Mouse (Mus musculus) left cerebral cortex, adult 8-10 months (tissue): ENCODE data around the gene Grik1. TPM values are rescaled to one million over a fixed set of nuclear protein-coding genes. Genes with fewer than 3 reads are reported as not detected.

Source experiments
- DNase-seq, 2 experiments: peaks; one replicate each; pipeline ENCODE4 v3.0.0; 2022; ENCODE audit warnings: low spot score in 2 of 2
- total RNA-seq, 4 experiments: library from RNA; stranded (reverse); gene quantifications; 2 replicates each; pipeline ENCODE4 v1.2.4; 2022

Grik1 gene
- total RNA-seq, 4 experiments from 2014 or later: 17.6 to 19.4 (median 19.0) TPM

DNA sequence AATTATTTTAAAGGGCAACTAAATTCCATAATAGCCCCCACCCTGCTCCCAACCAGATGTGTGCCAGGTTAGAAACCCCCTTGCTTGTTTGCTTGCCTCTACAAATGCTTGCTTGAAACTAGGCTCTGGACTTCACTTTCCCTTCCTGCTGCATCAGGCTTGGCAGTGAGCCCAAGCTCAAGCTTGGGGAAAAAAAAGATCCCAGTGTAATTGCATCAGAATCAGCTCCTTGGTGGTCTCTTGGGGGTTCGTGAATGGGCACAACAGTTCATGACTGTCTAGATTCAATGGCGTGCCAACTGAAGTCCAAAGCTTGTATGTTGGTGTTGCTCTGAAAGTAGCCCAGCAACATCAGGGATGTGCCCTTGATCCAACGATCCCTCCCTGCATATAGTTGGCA, 320.1 kb downstream of the Grik1 start:
- DNase-seq: no peak

DNA sequence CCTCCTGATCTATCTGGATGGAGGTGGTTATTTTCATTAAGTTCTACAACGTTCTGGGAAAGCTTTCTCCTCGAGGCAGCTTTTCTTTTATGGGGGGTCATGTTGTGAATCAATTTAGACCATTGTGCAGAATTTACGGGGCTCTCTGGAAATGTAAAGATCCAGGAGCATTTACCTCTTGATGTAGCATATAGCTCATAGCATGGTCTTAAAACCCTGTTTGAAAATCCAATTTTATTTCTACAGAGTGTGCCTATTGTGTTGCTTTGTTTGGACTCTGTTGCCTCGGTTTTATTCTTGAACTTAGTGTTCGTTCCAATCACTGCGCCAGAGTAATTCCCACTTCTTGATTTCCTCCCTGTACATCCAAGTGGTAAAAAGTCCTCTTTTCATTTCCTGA, 328.6 kb downstream of the Grik1 start:
- DNase-seq: no peak

DNA sequence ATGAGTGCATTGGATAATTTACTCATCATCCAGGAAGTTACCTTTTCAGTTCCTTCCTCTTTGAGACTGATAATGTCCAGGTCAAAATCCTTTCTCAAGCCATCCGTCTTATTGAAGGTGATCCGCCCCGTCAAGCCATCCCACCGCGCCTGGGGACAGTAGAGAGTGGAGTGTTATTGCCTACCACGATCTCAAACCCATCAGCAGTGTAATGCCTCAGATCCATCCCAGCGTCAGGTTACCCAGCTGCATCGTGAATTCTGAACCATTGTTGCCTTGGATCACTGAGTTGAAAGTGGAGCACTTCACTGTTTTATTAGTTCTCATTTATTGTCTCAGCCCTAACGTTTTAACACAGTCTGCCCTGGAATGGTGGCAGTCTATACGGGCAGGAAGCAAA, 332.6 kb downstream of the Grik1 start:
- no peak for DNase-seq

DNA sequence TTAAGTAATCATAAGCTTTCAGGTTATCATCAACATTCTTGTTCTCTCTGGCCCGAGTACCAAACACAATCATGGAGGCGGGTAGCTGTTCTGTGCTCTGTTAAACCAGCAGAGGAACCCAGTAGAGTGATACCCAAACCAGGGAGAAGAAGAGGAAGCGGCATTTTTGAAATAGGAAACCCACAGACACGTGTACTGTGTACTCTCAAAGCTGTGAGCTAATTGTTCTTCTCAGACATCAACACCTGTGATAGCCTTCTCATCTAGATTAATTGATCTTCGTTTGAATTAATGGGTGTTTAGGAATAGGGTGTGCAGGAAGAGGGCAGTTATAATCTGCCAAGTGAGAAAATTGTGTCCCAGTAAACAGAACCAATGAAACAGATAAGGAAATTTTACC, 333.9 kb downstream of the Grik1 start:
- no peak for DNase-seq

DNA sequence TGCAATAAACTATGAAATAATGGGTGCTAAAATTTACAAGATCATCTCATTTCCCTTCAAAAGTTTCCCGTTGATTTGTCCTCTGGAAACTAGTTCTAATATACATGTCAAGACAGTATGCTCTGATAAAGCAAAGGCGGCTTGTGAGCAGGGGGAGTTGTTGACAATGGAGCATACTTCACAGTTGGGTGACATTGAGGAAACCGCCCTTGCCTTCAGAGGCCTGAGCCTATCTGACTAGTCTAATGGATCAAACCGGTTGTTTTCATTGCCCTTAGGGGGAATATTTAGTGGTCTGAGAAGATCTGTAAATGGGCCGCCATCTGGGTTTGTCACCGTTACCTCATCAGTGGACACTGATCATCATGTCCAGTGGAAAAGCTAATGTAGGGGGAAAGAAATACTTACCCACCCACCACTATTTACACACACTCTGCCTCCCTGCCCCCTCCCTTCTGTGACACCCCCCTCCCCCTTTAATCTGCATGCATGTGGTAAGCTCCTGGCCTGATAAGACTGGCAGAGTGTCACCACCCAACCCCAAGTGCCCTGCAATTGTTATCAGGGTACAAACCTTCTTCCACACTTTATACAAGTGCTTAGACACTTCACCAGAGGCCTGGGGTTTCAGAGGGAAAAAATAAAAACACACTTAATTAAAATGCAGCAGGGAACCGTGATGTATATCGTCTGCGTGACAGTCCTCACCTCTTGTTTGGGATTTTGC, 335.2 kb downstream of the Grik1 start:
- no peak for DNase-seq

DNA sequence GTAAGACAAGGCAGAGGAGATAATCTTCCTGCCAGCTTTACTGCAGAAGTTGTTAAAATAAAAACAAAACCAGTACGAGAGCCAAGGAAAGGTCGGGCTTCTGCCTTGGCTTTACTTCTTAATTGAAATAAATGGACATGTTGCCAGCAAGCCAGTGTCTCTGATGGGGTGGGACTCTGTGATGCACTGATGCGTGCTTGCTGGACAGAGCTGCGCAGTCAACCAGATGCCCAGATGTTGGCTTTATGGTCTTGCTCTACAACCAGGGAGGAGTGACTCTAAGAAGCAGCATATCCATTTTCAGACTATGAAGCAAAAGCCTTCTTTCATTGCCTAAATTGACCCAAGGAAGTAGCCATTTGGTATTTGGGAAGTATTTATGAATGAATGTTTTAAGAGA, 336.9 kb downstream of the Grik1 start:
- no peak for DNase-seq

DNA sequence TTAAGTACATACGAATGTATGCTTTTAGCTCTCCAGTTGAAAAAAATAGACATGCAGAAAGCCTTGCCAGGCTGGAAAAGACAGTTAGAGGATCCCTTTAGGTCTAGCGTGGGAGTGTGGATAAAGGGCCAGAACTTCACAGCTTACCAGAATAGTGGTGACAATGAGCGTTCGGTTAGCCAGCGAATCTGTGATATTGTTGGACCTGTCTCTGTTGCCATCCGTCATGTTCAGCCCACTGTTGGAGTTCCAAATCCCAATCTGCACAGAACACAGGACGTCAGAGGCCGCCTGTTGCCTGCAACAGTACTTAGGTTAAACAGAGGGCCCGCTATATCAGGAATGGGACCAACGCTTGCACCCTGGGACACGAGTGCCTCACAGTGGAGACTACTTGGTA, 340.2 kb downstream of the Grik1 start:
- DNase-seq: peak in 1 of 2 experiments; percentile 41

DNA sequence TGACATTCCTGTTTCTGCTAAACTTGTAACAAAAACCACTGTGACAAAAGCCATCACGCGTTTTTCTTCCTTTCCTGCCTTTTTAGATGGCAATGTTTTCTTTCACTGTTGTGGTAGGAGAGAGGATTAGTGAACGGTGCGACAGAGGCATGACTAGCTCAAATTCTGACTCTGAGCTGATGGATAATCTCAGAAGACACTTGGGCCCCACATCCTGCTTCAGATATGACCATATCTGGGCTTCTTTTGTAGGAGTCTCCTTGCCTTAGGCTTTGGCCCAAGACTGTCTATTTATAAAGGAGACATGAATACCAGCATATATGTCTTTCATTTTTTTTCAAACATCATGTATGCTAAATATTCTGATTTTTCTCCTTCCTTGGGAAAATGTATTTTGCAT, 341.9 kb downstream of the Grik1 start:
- DNase-seq: no peak

DNA sequence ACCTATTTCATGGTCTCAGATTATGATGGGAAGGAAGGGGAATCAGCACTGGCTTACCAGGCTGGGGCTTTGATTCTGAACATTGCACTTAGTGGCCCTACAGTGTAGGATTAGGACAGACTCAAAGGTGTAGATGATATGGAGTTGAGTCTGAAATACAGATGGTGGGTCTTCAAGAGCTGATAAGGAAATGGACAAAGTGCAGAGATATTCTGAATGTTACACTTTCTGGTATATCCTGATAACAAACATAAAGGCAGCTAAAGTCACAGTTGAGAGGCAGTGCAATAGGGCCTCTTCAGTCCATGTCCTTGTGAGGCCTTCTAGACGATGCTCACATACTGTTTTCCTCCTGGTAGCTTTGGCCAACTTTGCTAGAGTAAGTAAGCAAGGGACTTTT, 345.7 kb downstream of the Grik1 start:
- no peak for DNase-seq

DNA sequence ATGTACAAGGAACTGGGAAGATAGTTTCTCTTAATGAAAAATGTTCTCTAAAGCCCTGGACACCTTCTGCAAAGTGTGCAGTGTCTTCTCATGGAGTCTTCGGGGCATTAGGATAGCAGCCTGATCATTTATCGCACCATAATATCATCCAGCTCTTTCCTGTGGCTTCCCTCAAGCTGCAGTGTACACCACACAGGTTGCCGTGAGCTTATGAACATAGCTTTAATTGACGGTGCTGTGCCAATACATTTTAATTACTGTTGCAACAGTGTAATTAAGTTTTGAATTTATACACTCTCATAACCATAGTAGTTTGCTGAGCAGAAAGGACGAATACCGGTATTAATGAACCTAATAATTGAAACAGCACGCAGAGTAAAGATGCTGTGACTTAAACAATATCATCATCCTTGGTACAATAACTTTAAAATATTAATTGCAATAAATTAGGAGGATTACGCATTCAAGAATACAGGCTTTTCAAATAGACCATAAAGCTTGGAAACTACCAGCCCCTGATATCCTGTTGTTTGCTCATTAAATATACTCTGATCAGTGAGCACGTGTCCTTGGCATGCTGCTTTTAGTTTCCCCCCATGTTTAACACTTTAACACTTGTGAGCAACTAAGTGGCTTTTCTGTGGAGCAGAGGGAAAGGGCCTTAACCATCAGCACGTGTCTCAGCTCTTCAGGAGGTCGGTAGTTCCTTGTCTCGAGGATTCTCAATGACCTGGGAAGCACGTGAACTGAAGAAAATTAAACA, 347.8 kb downstream of the Grik1 start:
- no peak for DNase-seq

DNA sequence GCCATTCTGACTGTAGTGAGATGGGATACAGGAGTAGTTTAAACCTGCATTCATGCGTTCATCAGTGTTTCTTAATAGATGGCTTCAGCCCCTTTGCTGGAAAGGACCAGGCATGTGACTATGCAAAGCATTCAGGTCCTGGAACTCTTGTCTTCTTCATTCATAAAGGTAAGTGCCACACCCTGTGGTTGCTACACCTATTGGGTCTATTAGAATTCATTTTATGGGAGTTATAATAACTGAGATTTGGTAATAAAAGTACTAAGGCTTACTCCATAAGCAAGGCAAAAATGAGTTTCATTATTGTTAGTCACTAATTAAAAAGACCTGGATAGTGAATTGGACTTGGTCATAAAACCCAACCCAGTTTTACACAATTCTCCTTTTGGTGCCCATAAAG, 355.4 kb downstream of the Grik1 start:
- DNase-seq: no peak

DNA sequence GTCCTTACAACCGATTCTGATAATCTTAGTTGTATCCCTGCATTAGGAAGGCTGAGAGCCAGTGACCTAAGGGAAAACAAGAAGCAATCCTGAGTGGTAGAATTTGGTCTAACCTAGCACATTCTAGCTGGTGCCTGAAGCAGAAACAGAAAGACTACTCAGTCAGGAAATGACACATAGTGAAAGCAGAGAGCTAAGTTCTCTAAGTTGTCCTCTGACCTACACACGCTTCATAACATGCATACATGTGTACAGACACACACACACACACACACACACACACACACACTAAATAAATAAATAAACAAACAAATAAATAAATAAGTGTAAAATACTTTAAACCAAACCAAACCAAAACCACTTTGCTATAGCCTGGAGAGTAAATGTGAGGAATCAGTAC, 358.7 kb downstream of the Grik1 start:
- no peak for DNase-seq

DNA sequence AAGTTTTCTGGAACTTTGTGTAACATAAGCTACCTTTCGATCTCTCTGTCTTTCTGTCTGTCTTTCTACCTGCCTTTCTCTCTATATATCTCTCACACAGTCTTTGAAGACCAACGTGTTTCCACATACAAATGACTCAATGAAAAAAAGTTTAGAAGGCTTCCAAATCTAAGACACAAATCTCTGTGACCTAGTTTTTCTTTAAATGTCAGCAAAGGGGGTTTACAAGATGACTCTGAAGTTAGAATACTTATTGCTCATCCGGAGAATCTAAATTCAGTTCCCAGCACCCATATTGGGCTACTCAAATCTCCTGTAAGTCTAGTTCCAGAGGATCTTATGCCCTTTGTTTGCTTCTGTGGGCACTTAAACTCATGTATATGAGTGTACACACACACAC, 359.5 kb downstream of the Grik1 start:
- DNase-seq: no peak

DNA sequence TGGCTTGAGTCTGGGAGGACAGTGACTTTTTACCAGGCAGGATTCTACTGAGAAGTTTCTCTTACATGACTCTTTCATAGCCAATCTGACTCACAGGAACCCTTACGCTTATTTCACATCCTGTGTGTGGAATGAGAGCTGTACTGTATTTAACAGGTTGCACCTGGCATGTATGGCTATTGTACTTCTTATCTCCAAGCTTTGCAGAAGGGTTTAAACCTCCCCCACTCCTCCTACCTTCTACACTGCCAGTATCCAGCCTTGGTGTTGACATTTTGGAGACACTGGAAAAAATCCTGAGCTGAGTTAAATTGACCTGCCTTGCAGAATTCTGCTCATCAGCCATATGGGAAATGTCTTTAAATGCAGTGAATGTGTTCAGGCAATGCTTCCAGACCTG, 361.4 kb downstream of the Grik1 start:
- no peak for DNase-seq

DNA sequence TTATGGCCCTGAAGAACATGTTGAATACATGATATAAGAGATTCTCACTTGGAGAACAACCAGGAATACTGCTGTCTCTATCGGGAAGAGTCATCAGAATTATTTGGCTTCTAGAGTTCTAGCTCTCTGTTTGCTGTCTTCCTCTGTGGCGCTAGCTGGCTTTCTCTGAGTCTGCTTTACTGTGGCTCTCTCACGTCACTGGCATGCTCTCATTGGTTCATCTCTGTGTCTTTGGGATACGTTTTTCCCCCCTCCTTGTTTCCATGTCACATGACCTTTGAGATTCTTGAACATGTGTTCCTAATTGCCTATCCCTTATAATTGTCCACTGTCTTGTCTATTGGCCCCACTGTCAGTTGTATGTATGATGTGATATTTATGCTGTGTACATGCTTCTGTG, 372.2 kb downstream of the Grik1 start:
- DNase-seq: no peak

DNA sequence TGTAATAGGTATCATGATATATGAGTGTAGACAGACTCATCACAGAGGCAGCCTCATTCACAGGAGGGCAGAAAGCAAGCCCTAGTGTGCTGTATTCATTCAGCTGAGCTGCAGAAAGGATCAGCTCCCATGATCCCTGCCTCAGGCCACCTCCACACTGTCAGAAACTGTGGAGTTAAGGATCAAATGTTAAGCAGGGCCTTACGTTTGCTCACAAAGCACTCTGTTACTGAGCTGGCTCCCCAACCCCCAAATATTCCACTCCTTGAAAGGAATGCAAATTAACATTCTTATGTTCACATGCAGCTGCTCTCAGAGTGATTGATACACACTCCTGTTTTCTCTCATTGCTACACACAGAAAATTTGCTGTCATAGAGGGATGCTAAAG, 372.9 kb downstream of the Grik1 start:
- no peak for DNase-seq

DNA sequence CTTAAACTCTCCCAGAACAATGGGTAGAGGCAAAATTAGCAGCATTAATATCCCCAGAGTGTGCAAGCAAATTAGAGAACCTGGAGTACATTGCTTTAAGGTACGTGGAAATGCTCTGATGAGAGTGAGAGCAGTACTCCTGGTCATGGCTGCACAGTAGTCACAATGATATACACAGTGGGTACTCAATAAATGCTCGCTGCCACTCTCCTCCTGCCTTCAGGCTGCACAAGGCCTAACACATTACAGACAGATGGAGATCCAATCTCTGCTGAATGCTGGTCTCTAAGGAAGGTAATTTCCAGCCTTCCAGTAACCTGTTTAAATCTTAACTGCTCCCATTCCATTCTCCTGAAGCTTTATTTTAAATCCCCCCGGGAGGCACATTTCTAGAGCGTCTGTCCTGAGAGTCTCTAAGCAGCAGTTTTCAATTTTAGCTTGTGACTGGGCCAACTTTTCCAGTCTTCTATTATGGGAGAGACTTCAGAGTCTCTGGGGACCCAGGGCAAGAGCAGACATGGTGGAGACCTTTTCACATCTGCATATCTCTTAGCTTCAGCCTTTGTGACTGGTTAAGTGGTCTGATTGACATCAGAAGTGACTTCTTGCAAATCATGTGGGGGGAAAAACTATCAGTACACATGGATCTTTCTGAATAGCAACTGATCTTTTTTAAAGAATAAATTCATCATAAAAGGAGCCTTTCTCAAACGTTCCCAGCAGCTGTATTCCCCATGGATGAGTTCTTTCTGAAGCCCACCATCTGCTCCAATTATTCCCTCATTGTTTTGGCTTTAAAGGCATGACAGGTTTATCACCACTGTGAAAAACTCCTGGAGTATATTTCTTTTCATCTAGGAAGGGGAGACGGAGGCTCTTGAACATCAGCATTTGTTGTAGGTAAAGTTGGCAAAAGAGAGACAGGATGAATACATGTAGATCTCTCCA, 373.6 kb downstream of the Grik1 start:
- DNase-seq: no peak

DNA sequence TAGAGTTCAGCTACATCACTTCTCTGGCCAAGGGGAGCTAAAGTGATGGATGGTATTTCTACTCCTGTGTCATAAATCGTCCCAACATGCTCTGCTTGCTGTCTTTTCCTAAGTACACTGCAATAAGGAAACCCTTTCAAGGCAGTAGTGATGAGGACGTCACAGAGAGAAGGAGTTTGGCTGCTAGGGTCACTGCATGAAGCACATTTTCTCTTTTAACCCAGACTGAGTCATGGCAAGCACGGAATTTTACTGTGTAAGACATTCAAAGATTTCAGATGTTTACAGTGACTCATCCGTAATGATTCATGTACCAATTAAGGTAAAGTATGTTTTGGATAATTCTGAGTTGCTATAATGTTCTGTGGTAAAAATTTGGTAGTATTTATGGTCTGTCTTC, 374.9 kb downstream of the Grik1 start:
- no peak for DNase-seq

DNA sequence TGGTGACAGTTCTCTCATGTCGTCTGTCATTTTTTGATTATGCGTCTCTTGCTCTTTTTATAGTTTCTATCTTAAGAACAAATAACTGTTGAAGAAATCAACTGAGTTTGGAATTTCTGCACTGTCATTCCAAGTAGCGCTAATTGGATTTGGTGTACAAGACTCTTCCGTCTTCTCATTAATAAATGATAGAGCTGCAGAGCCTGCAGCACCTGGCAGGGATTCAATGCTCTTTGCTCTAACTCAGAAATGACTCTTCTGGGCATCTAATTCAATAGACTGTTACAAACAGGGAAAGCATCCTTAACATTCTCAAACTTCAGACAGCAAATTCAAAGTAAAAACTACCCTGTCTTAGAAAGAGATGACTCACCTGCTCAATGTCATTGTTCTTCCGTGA, 376.3 kb downstream of the Grik1 start:
- no peak for DNase-seq

DNA sequence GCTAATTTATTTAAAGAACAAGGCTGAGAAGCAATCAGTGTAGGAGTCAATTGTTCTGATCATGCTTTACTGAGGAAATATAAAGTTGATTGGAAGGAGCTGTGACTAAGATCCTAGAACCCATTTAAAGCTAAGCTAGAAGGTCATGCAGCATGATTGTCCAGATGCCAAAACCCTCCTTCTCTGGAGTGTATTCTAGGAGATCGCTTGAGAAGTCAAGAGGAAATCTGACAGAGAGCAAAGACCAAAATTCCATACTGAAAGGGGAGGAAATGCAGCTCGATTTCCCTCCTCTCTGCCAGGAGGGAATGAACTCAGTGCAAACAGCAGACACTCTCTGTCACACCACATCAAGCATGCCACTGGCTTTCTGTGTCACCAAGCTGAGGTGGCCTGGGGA, 378.9 kb downstream of the Grik1 start:
- no peak for DNase-seq

DNA sequence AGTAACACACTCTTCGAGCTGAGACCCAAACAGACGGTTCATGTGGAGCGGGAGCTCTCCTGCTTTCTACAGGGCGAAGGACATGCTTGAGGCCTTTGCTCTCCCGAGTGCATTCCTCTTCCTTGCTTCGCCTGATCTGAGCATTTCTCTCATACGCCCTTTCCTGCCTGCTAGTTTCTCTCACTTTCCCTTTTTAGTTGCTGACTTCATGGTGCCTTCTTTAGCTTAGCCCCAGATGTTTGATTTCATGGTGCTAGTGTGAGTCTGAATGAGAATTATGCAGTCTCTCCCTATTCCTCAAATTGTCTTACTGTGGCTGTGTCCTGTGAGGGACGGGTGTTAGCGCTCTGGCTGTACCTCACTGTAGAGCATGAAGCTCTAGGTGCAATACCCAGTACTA, 388.0 kb downstream of the Grik1 start:
- no peak for DNase-seq

DNA sequence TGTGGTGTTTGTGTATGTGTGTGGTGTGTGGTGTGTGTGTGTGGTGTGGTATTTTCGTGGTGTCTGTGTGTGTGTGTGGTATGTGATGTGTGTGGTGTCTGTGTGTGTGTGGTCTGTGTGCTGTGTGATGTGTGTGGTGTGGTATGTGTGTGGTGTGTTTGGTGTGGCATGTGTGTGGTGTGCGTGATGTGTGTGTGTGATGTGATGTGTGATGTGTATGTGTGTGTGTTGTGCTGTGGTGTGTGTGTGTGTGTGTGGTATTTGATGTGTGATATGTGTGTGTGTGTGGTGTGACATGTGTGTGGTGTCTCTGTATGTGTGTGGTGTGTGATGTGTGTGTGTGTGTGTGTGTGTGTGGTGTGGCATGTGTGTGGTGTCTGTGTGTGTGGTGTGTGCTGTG, 388.9 kb downstream of the Grik1 start:
- no peak for DNase-seq
